In the genomic region with DNA sequence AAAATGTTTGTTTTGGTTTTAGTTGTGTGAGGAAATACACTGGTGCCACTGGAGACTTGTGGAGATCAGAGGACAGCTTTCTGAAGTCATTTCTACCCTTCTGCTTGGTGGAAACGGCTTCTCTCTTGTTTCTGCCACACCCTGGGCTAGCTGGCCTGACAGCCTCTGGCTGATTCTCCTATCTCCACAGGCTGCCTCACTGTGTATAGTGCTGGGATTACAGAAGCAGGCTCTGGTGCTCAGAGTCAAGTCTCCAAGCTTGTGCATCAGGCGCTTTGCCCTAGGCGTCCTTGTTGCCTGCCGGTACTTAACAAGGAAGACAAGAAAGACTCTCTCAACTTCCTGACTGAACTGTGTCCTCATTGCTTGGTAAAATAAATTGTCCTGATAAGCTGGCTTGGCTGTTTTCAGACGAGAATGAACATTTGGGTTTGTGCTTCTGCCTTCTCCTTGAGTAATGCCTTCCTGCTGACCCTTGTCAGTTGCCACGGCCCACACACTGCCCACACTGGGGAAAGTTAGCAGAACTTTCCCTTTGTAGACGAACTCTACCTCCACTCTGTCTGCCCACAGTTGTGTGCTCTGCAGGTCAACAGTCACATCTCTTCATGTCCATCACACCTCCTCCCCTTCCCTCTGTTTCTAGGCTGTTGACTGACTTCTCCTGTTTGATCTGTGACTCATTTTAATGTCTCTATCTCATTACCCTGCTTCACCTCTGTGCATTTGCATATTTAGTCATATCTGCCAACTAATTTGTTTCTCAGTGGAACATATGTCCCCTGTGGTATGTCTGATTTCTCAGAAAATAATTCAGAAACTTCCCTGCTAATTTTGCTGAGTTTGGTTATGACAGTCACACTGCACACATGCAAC, we compare ENCODE assay signal across 12 mouse cellular contexts. TPM values are rescaled to one million over a fixed set of nuclear protein-coding genes. Genes with fewer than 3 reads are reported as not detected.
A peak's percentile ranks its signal among the peaks of the same experiment; 100 is the strongest.
DNase-seq lines count a peak whose midpoint lies in the region; ATAC-seq and TF ChIP-seq lines count a peak whose summit lies in the region.
"Had no signal": no experiment of that assay in that cellular context is flagged by ENCODE, and none has a peak within 500 bp of the region (broad histone marks: within the 10 kb centered on the region; RNA-seq: fewer than 3 reads in every experiment).

No protein-coding gene starts in this region.

- no peak for TF ChIP-seq CTCF in layer of hippocampus, adult 2 months (conservative IDR thresholded peaks at IDR 0.05)

- H3K4me3 ChIP-seq in layer of hippocampus, adult 2 months, result no peak overlapping the region
- H3K4me3 ChIP-seq in heart, embryonic 13.5 days, result peak overlapping the region; percentile 31
- no peak overlapping the region for H3K4me3 ChIP-seq in midbrain, embryonic 15.5 days
- H3K4me3 ChIP-seq: embryonic facial prominence, embryonic 15.5 days; liver, embryonic 15.5 days had no signal

- peaks cover 15% of the 10 kb centered on the region for H3K4me1 ChIP-seq in heart, embryonic 13.5 days
- H3K4me1 ChIP-seq in midbrain, embryonic 15.5 days, result peaks cover 9% of the 10 kb centered on the region; the same call in 1 of the 2 replicates

- peak overlapping the region; percentile 46; the same call in 1 of the 2 replicates for H3K27ac ChIP-seq in layer of hippocampus, adult 2 months
- peak overlapping the region; percentile 55 for H3K27ac ChIP-seq in heart, embryonic 13.5 days (replicated peaks)
- H3K27ac ChIP-seq in midbrain, embryonic 15.5 days, result no peak overlapping the region
- H3K27ac ChIP-seq: hindbrain, postnatal 0 days; liver, embryonic 15.5 days had no signal

- WGBS in heart, embryonic 13.5 days, result 39% methylated on average over 7 of the region's 7 CpGs
- 78% methylated on average over 7 of the region's 7 CpGs for WGBS in midbrain, embryonic 15.5 days

- ATAC-seq in heart, embryonic 13.5 days (ENCODE audit: extremely low read depth, insufficient number of reproducible peaks, low FRiP score, low TSS enrichment), result no peak
- ATAC-seq in midbrain, embryonic 15.5 days (replicated peaks), result no peak
- ATAC-seq: hindbrain, postnatal 0 days had no signal

- peak overlapping the region; percentile 33; the same call in 1 of the 2 replicates for H3K9ac ChIP-seq in heart, embryonic 13.5 days
- H3K9ac ChIP-seq in midbrain, embryonic 15.5 days, result no peak overlapping the region
- H3K9ac ChIP-seq: embryonic facial prominence, embryonic 15.5 days; liver, embryonic 15.5 days had no signal

- H3K36me3 ChIP-seq in heart, embryonic 13.5 days, result peaks cover 3% of the 10 kb centered on the region; the same call in 1 of the 2 replicates
- H3K36me3 ChIP-seq in splenic B cell, adult 2 months (ENCODE audit: control insufficient read depth, insufficient read depth, low read length, poor library complexity, severe bottlenecking), result peaks cover 13% of the 10 kb centered on the region
- no peaks in the 10 kb centered on the region for H3K36me3 ChIP-seq in midbrain, embryonic 15.5 days (replicated peaks)
- H3K36me3 ChIP-seq: embryonic facial prominence, embryonic 15.5 days; G1E; liver, embryonic 15.5 days had no signal

- DNase-seq in layer of hippocampus, adult 2 months (ENCODE audit: low spot score in 2 of 2), result no peak
- no peak for DNase-seq in layer of hippocampus, adult 9-11 months
- peak; percentile 49 to 53 for DNase-seq in kidney, postnatal 36 days
- peak; percentile 79 for DNase-seq in splenic B cell, adult 2 months (ENCODE audit: low read depth, low spot score)
- DNase-seq in cerebellum, postnatal 14 days, result no peak
- no peak for DNase-seq in ovary, postnatal 36 days (ENCODE audit: low spot score)

- peaks cover 34% of the 10 kb centered on the region for H3K27me3 ChIP-seq in heart, embryonic 13.5 days (replicated peaks)
- H3K27me3 ChIP-seq in splenic B cell, adult 2 months (ENCODE audit: control insufficient read depth, insufficient read depth, low read length, poor library complexity, severe bottlenecking), result no peaks in the 10 kb centered on the region
- H3K27me3 ChIP-seq in midbrain, embryonic 15.5 days (replicated peaks), result peaks cover 14% of the 10 kb centered on the region
- H3K27me3 ChIP-seq: liver, embryonic 15.5 days had no signal

- peak overlapping the region; percentile 50 for H3K4me2 ChIP-seq in heart, embryonic 13.5 days
- H3K4me2 ChIP-seq in midbrain, embryonic 15.5 days, result no peak overlapping the region
- H3K4me2 ChIP-seq: embryonic facial prominence, embryonic 15.5 days had no signal

- H3K9me3 ChIP-seq in heart, embryonic 13.5 days, result no peaks in the 10 kb centered on the region
- H3K9me3 ChIP-seq in midbrain, embryonic 15.5 days, result no peaks in the 10 kb centered on the region
- H3K9me3 ChIP-seq: embryonic facial prominence, embryonic 15.5 days; G1E; liver, embryonic 15.5 days had no signal

RNA-seq across cellular contexts. Expression of a gene that starts 1.3 kb away (rescaled TPM):
- 1 to 10 TPM in 1 of 2 experiments, under 1 TPM in 1; 0.74 to 1.5 TPM for total RNA-seq in layer of hippocampus, adult 2 months (2021)
- polyA plus RNA-seq in heart, embryonic 13.5 days (2015; fragmentation: Nextera tagmentation; extraction: Ambion mirVana), result 7.2 and 8.2 TPM in 2 replicates
- polyA plus RNA-seq in midbrain, embryonic 15.5 days (2015; fragmentation: Nextera tagmentation; extraction: Ambion mirVana), result 0.71 and 1.6 TPM in 2 replicates
- polyA plus RNA-seq: G1E had no signal

RNA-seq across cellular contexts. Expression of a gene that starts 8.5 kb away (rescaled TPM):
- total RNA-seq in layer of hippocampus, adult 2 months (2021), result 1 to 10 TPM; 1.5 to 3.9 TPM
- polyA plus RNA-seq in heart, embryonic 13.5 days (2015; fragmentation: Nextera tagmentation; extraction: Ambion mirVana), result 24.2 and 27.5 TPM in 2 replicates
- 4.8 and 5.8 TPM in 2 replicates for polyA plus RNA-seq in midbrain, embryonic 15.5 days (2015; fragmentation: Nextera tagmentation; extraction: Ambion mirVana)
- total RNA-seq: G1E had no signal
- polyA plus RNA-seq: G1E had no signal

RNA-seq across cellular contexts. Expression of a gene that starts 23.3 kb away (rescaled TPM):
- total RNA-seq in layer of hippocampus, adult 2 months (2021), result not detected
- 0.06 TPM in 1 of 2 replicates, not detected in the other for polyA plus RNA-seq in heart, embryonic 13.5 days (2015; fragmentation: Nextera tagmentation; extraction: Ambion mirVana)
- polyA plus RNA-seq in midbrain, embryonic 15.5 days (2015; fragmentation: Nextera tagmentation; extraction: Ambion mirVana), result not detected in 2 replicates
- total RNA-seq: hindbrain, postnatal 0 days had no signal
- polyA plus RNA-seq: embryonic facial prominence, embryonic 15.5 days; G1E; hindbrain, postnatal 0 days had no signal

RNA-seq across cellular contexts. Expression of a gene that starts 28.9 kb away (rescaled TPM):
- total RNA-seq in layer of hippocampus, adult 2 months (2021), result not detected
- polyA plus RNA-seq in heart, embryonic 13.5 days (2015; fragmentation: Nextera tagmentation; extraction: Ambion mirVana), result not detected in 2 replicates
- polyA plus RNA-seq in midbrain, embryonic 15.5 days (2015; fragmentation: Nextera tagmentation; extraction: Ambion mirVana), result not detected in 2 replicates
- total RNA-seq: hindbrain, postnatal 0 days had no signal
- polyA plus RNA-seq: G1E; hindbrain, postnatal 0 days had no signal

RNA-seq across cellular contexts. Expression of a gene that starts 28.9 kb away (rescaled TPM):
- not detected for total RNA-seq in layer of hippocampus, adult 2 months (2021)
- polyA plus RNA-seq in heart, embryonic 13.5 days (2015; fragmentation: Nextera tagmentation; extraction: Ambion mirVana), result 3.7 and 5.0 TPM in 2 replicates
- polyA plus RNA-seq in midbrain, embryonic 15.5 days (2015; fragmentation: Nextera tagmentation; extraction: Ambion mirVana), result 0.88 TPM in 1 of 2 replicates, not detected in the other
- total RNA-seq: G1E; hindbrain, postnatal 0 days had no signal
- polyA plus RNA-seq: G1E; hindbrain, postnatal 0 days; liver, embryonic 15.5 days had no signal

Comparison
In these comparisons a context has a peak if more than half of its experiments do, and no peak if none do; other contexts are left out.
1. DNase-seq: peak in kidney, postnatal 36 days (2 of 2) and splenic B cell, adult 2 months (single experiment); none in layer of hippocampus, adult 2 months (0 of 2), layer of hippocampus, adult 9-11 months (single experiment), cerebellum, postnatal 14 days (0 of 2) and ovary, postnatal 36 days (single experiment).